Mouse (Mus musculus): ENCODE measurements around the gene Hunk. TPM values are rescaled to one million over a fixed set of nuclear protein-coding genes. Genes with fewer than 3 reads are reported as not detected.

The Hunk gene
- polyA plus RNA-seq, 1 experiment from 2014 or later = 10.6 TPM

GRCm38 (mm10) chr16:90437276-90437675 is 51.5 kb downstream of the Hunk start:
- no peak overlapping the region for H3K27ac ChIP-seq (ENCODE audit: low read depth, low read length)
- ATAC-seq (peak; percentile 44; the same call in 1 of the 2 replicates), DNase-seq (ENCODE audit: low spot score) (no peak)
- no peak overlapping the region for H3K9ac ChIP-seq (ENCODE audit: low read length)
- H3K27me3 ChIP-seq (replicated peaks; ENCODE audit: control insufficient read depth, insufficient read depth, low read length) = no peaks in the 10 kb centered on the region
- H3K36me3 ChIP-seq (ENCODE audit: control insufficient read depth, insufficient read depth, low read length) = peaks cover 30% of the 10 kb centered on the region
- no peak overlapping the region for H3K4me3 ChIP-seq (ENCODE audit: low read depth, low read length)
- peaks cover 4% of the 10 kb centered on the region for H3K9me3 ChIP-seq (replicated peaks; ENCODE audit: control insufficient read depth, low read length)
- 38% methylated on average over 5 of the region's 5 CpGs for WGBS
- H3K4me2 ChIP-seq (ENCODE audit: low read length) = no peak overlapping the region
- no peaks in the 10 kb centered on the region; the same call in 1 of the 2 replicates for H3K4me1 ChIP-seq (ENCODE audit: control insufficient read depth, insufficient read depth, low read length)

- 80% methylated on average over 6 of the region's 6 CpGs for WGBS
- Histone ChIP-seq H3K9ac (ENCODE audit: low read length) (no peak overlapping the region), H3K4me1 (ENCODE audit: control insufficient read depth, insufficient read depth, low read length) (peaks cover 8% of the 10 kb centered on the region; the same call in 1 of the 2 replicates), H3K4me2 (ENCODE audit: low read length) (no peak overlapping the region), H3K27ac (ENCODE audit: low read depth, low read length) (no peak overlapping the region), H3K4me3 (ENCODE audit: low read depth, low read length) (no peak overlapping the region), H3K36me3 (ENCODE audit: control insufficient read depth, insufficient read depth, low read length) (peaks cover 10% of the 10 kb centered on the region), H3K27me3 (replicated peaks; ENCODE audit: control insufficient read depth, insufficient read depth, low read length) (no peaks in the 10 kb centered on the region), H3K9me3 (replicated peaks; ENCODE audit: control insufficient read depth, low read length) (no peaks in the 10 kb centered on the region)
- ATAC-seq = no peak
- no peak for DNase-seq (ENCODE audit: low spot score)
These were observed 53.7 kb downstream of the Hunk start for GRCm38 (mm10) chr16:90439493-90439892.

DNA sequence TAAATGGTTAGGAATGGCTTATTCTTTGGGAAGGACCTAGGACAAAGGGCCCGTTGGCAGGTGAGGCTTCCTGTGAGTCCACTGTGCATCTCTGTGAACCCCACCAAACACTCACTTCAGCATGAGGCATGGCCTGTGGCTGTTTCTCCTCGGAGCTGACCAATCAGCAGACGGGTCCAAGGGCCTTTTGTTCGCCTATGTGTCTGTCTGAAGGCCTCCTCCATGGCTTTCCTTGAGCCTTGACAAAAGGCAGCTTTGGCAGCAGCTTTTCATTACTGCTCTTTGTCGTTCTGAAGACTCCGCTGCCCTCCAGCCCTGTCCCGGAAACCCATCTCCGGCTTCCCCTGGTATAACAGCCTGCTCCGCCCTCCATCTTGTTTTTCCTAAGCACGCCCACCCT is 54.8 kb downstream of the Hunk start:
- Histone ChIP-seq H3K27ac (ENCODE audit: low read depth, low read length) (no peak overlapping the region), H3K27me3 (replicated peaks; ENCODE audit: control insufficient read depth, insufficient read depth, low read length) (no peaks in the 10 kb centered on the region), H3K4me3 (ENCODE audit: low read depth, low read length) (no peak overlapping the region), H3K9me3 (replicated peaks; ENCODE audit: control insufficient read depth, low read length) (no peaks in the 10 kb centered on the region), H3K36me3 (ENCODE audit: control insufficient read depth, insufficient read depth, low read length) (peaks cover 14% of the 10 kb centered on the region), H3K4me1 (ENCODE audit: control insufficient read depth, insufficient read depth, low read length) (peaks cover 8% of the 10 kb centered on the region; the same call in 1 of the 2 replicates), H3K9ac (ENCODE audit: low read length) (no peak overlapping the region), H3K4me2 (ENCODE audit: low read length) (no peak overlapping the region)
- 45% methylated on average over 10 of the region's 10 CpGs for WGBS
- DNase-seq (ENCODE audit: low spot score) (no peak), ATAC-seq (peak; percentile 24; the same call in 1 of the 2 replicates)

DNA sequence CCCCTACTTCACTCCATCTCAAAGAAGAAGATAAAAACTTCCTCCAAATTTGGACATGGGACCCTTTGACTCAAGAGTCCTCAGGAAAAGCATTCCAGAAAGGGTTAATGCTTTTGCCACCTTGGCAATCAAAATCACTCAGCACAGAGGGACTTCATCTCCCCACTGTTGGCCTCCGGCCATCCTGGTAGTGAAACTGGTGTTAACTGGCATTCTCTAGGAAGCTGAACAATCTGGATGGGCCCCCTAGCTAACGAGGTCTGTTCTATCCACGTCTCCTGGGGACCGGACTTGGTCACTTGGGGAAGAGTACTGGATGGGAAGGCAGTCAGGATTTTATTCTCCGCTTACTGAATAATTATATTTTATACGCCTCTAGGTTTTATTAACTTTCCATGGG is 57.2 kb downstream of the Hunk start:
- no peak overlapping the region for H3K4me2 ChIP-seq (ENCODE audit: low read length)
- WGBS = 23% methylated on average over 6 of the region's 6 CpGs
- H3K4me3 ChIP-seq (ENCODE audit: low read depth, low read length) = no peak overlapping the region
- no peak overlapping the region for H3K9ac ChIP-seq (ENCODE audit: low read length)
- H3K27ac ChIP-seq (ENCODE audit: low read depth, low read length) = no peak overlapping the region
- H3K4me1 ChIP-seq (ENCODE audit: control insufficient read depth, insufficient read depth, low read length) = peaks cover 8% of the 10 kb centered on the region; the same call in 1 of the 2 replicates
- H3K36me3 ChIP-seq (ENCODE audit: control insufficient read depth, insufficient read depth, low read length) = peaks cover 21% of the 10 kb centered on the region
- no peaks in the 10 kb centered on the region for H3K27me3 ChIP-seq (replicated peaks; ENCODE audit: control insufficient read depth, insufficient read depth, low read length)
- DNase-seq (ENCODE audit: low spot score) (peak; percentile 78), ATAC-seq (peak; percentile 61)
- no peaks in the 10 kb centered on the region for H3K9me3 ChIP-seq (replicated peaks; ENCODE audit: control insufficient read depth, low read length)

DNA sequence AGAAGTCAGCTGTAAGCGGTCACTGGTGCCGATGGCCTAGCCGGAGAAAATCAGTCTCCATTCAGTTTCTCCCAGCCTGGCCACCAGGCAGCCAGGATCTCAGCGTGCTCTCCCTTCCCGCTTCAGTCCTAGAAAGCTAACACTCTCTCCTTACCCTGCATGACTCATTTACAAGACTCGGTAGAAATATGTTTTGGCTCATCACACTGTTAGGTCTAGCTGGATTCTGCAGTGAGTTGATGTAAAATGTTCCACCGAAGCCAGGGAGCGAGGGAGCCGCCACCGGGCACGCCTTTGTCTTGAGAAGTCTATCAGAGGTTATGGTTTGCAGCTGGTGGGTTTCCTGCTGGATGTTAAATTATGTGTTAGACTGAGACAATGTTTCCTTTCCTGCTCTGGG is 67.4 kb downstream of the Hunk start:
- Histone ChIP-seq H3K36me3 (ENCODE audit: control insufficient read depth, insufficient read depth, low read length) (peaks cover 27% of the 10 kb centered on the region), H3K27ac (ENCODE audit: low read depth, low read length) (no peak overlapping the region), H3K9ac (ENCODE audit: low read length) (no peak overlapping the region), H3K27me3 (replicated peaks; ENCODE audit: control insufficient read depth, insufficient read depth, low read length) (no peaks in the 10 kb centered on the region), H3K4me2 (ENCODE audit: low read length) (no peak overlapping the region), H3K9me3 (replicated peaks; ENCODE audit: control insufficient read depth, low read length) (no peaks in the 10 kb centered on the region), H3K4me1 (ENCODE audit: control insufficient read depth, insufficient read depth, low read length) (no peaks in the 10 kb centered on the region), H3K4me3 (ENCODE audit: low read depth, low read length) (no peak overlapping the region)
- no peak for DNase-seq (ENCODE audit: low spot score)
- WGBS = 84% methylated on average over 11 of the region's 11 CpGs
- ATAC-seq = no peak

DNA sequence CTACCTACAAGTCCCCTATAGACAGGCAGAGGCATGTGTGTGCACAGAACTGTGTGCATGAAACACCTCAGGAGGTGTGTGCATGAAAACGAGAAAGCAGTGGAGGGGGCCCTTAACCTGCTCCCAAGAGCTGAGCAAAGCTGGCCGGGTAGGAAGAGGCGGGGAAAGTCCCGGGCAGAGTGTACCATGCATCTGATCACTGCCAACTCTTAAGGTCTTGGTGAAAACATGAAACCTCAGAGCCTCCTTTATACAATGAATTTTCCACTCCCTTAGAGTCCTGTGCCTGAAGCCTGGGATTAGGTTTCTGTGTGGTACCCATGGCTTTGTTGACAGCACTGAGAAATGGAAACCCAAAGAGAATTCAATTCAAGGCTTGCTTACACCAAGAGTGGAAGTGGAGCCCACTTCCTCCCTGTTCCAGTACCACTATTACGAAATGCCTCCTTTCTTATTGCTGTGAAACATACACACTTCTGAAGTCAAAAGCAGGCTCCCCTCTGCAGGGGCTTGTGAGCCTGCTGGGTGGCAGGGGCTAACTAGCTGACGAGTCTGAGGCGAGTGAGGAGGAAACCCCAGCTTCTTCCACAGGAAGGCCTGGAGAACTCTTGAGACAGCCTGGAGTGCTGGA is 70.8 kb downstream of the Hunk start:
- DNase-seq (ENCODE audit: low spot score) = no peak
- WGBS = 77% methylated on average over 7 of the region's 7 CpGs
- Histone ChIP-seq H3K4me1 (ENCODE audit: control insufficient read depth, insufficient read depth, low read length) (peaks cover 8% of the 10 kb centered on the region; the same call in 1 of the 2 replicates), H3K4me2 (ENCODE audit: low read length) (no peak overlapping the region), H3K36me3 (ENCODE audit: control insufficient read depth, insufficient read depth, low read length) (peaks cover 30% of the 10 kb centered on the region), H3K4me3 (ENCODE audit: low read depth, low read length) (no peak overlapping the region), H3K27ac (ENCODE audit: low read depth, low read length) (no peak overlapping the region), H3K9me3 (replicated peaks; ENCODE audit: control insufficient read depth, low read length) (no peaks in the 10 kb centered on the region), H3K9ac (ENCODE audit: low read length) (no peak overlapping the region), H3K27me3 (replicated peaks; ENCODE audit: control insufficient read depth, insufficient read depth, low read length) (no peaks in the 10 kb centered on the region)
- no peak for ATAC-seq

GRCm38 (mm10) chr16:90458899-90459610 is 73.2 kb downstream of the Hunk start:
- WGBS = 11% methylated on average over 11 of the region's 11 CpGs
- Histone ChIP-seq H3K4me3 (ENCODE audit: low read depth, low read length) (no peak overlapping the region), H3K4me2 (ENCODE audit: low read length) (no peak overlapping the region), H3K4me1 (ENCODE audit: control insufficient read depth, insufficient read depth, low read length) (peaks cover 8% of the 10 kb centered on the region; the same call in 1 of the 2 replicates), H3K27me3 (replicated peaks; ENCODE audit: control insufficient read depth, insufficient read depth, low read length) (no peaks in the 10 kb centered on the region), H3K9me3 (replicated peaks; ENCODE audit: control insufficient read depth, low read length) (no peaks in the 10 kb centered on the region), H3K27ac (ENCODE audit: low read depth, low read length) (no peak overlapping the region; the same call in 1 of the 2 replicates), H3K9ac (ENCODE audit: low read length) (no peak overlapping the region), H3K36me3 (ENCODE audit: control insufficient read depth, insufficient read depth, low read length) (peaks cover 25% of the 10 kb centered on the region)
- DNase-seq (ENCODE audit: low spot score) (peak; percentile 76), ATAC-seq (peak; percentile 78)

GRCm38 (mm10) chr16:90461304-90461905 is 75.6 kb downstream of the Hunk start:
- H3K9ac ChIP-seq (ENCODE audit: low read length) = no peak overlapping the region
- peaks cover 8% of the 10 kb centered on the region; the same call in 1 of the 2 replicates for H3K4me1 ChIP-seq (ENCODE audit: control insufficient read depth, insufficient read depth, low read length)
- no peak overlapping the region for H3K4me3 ChIP-seq (ENCODE audit: low read depth, low read length)
- no peak overlapping the region for H3K27ac ChIP-seq (ENCODE audit: low read depth, low read length)
- no peaks in the 10 kb centered on the region for H3K27me3 ChIP-seq (replicated peaks; ENCODE audit: control insufficient read depth, insufficient read depth, low read length)
- peaks cover 22% of the 10 kb centered on the region for H3K36me3 ChIP-seq (ENCODE audit: control insufficient read depth, insufficient read depth, low read length)
- no peak overlapping the region for H3K4me2 ChIP-seq (ENCODE audit: low read length)
- 63% methylated on average over 11 of the region's 11 CpGs for WGBS
- ATAC-seq = no peak
- no peaks in the 10 kb centered on the region; the same call in 1 of the 2 replicates for H3K9me3 ChIP-seq (replicated peaks; ENCODE audit: control insufficient read depth, low read length)
- DNase-seq (ENCODE audit: low spot score) = no peak

Data from forebrain, embryonic 14.5 days (tissue).